Mouse (Mus musculus) kidney, adult 2 months (tissue): ENCODE measurements around the gene Rfxank. TPM values are rescaled to one million over a fixed set of nuclear protein-coding genes. Genes with fewer than 3 reads are reported as not detected.

Experiments used
- DNase-seq: peaks from one replicate; pipeline ENCODE4 v3.0.0; 2021
- H3K27ac ChIP-seq: fragments of 200-500 bp; 2 replicates; pipeline ENCODE4 v1.5.1; 2012; ENCODE audit warnings: low read depth, low read length, control low read depth, inconsistent platforms; ENCODE audit not compliant: insufficient read depth
- H3K27me3 ChIP-seq: fragments of 200-500 bp; replicated peaks from 2 replicates; pipeline ENCODE4 v1.6.1; 2012; ENCODE audit warnings: mild to moderate bottlenecking, moderate library complexity, low read length, inconsistent platforms; ENCODE audit not compliant: control insufficient read depth, insufficient read depth
- H3K36me3 ChIP-seq: fragments of 200-500 bp; 2 replicates; pipeline ENCODE4 v1.6.1; 2012; ENCODE audit warnings: mild to moderate bottlenecking, moderate library complexity, low read length, inconsistent platforms; ENCODE audit not compliant: control insufficient read depth, insufficient read depth
- H3K4me1 ChIP-seq: fragments of 200-500 bp; 2 replicates; pipeline ENCODE4 v1.6.1; 2011; ENCODE audit warnings: low read length; ENCODE audit not compliant: control insufficient read depth, insufficient read depth
- H3K4me3 ChIP-seq: fragments of 200-500 bp; 2 replicates; pipeline ENCODE4 v1.5.1; 2011; ENCODE audit warnings: mild to moderate bottlenecking, low read depth, low read length, control low read depth; ENCODE audit not compliant: insufficient read depth
- CTCF ChIP-seq: fragments of 200-500 bp; conservative IDR thresholded peaks from 2 replicates; pipeline ENCODE4 v1.5.1; 2011; ENCODE audit warnings: low read depth, mild to moderate bottlenecking, control low read depth, low read length, moderate library complexity, mixed read lengths; ENCODE audit not compliant: insufficient read depth, insufficient read length
- POLR2A ChIP-seq: fragments of 200-500 bp; IDR thresholded peaks from one replicate; pipeline ENCODE4 v1.6.1; 2011; ENCODE audit warnings: low read depth, low read length, control low read depth
- WGBS: fragments of 180-500 bp; shearing (Covaris S2); methylation state at CpG from one replicate; pipeline ENCODE4 v1.1.7; 2018; 5-methylcytosine and 5-hydroxymethylcytosine counted together
- polyA plus RNA-seq: library from polyadenylated mRNA; depleted of rRNA; stranded (reverse); fragments of >200 nt; gene quantifications from 2 replicates; pipeline ENCODE4 v1.2.3, GENCODE M21; 2012

Rfxank gene
- polyA plus RNA-seq, 1 experiment = 29.9 TPM

DNA sequence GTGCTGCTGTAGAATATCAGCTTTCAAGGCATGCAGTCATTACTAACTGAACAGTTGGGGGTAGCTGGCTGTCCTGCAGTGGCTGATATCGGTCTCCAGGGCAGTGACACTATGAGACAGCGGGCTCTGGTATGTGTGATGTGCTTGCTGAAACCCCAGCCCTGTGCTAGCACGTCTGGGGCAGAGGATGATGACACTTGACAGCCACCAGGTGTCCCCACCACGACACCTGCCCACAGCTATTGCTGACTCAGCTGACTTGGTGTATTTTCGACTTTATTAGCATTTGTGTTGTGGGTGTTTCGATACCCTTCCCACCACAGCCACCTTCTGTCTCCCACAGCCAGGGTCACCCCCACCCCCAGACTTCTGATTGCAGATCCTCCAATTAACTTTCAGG, 34.4 kb downstream of the Rfxank start:
- H3K4me3 ChIP-seq = no peak overlapping the region
- peak; percentile 52 for DNase-seq
- H3K27ac ChIP-seq = no peak overlapping the region
- no peaks in the 10 kb centered on the region for H3K4me1 ChIP-seq
- TF ChIP-seq CTCF (peak; percentile 88), POLR2A (no peak)
- H3K36me3 ChIP-seq = no peaks in the 10 kb centered on the region
- 11% methylated on average over 6 of the region's 6 CpGs for WGBS
- H3K27me3 ChIP-seq = no peaks in the 10 kb centered on the region

DNA sequence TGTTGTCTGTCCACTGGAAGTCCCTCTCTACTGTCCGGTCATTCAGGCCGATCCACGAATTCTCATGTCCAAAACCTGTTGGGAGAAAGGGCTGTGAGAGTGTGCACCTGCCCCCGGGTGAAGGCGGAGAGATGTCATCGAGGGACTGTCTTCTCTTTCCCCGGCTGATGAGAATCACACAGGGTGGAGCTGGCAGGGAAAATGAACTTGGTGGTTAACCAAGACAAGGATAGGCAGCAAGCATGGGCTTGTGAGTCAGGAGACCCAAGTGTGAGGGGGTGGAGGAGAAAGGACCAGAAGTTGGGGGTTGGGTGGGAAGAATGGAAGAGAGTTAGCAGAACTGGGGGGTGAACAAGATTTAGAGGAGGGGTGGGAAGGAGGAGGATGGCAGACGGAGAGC, 38.7 kb downstream of the Rfxank start:
- Histone ChIP-seq H3K4me3 (no peak overlapping the region), H3K27me3 (no peaks in the 10 kb centered on the region), H3K4me1 (no peaks in the 10 kb centered on the region), H3K36me3 (no peaks in the 10 kb centered on the region), H3K27ac (no peak overlapping the region)
- 76% methylated on average over 8 of the region's 8 CpGs for WGBS
- DNase-seq = no peak
- TF ChIP-seq CTCF = no peak
- TF ChIP-seq POLR2A = no peak

DNA sequence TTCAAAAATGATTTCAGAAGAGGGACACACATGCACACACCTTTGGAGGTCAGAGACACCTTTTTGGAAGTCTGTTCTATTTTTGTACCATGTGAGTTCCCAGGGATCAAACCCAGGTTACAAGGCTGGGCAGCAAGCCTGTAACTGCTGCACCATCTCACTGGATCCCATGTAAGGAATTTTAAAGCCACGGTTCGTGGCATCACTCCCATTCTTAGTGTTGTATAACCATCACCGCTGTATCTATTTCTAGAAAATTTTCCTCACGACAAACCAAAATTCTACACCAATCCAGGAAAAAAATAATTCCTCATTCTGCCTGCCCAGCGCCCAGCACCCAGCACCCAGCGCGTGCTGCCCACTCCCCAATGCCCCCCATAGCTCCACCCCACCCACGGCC, 39.7 kb downstream of the Rfxank start:
- no peak for DNase-seq
- Histone ChIP-seq H3K4me3 (no peak overlapping the region), H3K27me3 (no peaks in the 10 kb centered on the region), H3K4me1 (no peaks in the 10 kb centered on the region), H3K36me3 (no peaks in the 10 kb centered on the region), H3K27ac (no peak overlapping the region)
- 69% methylated on average over 8 of the region's 8 CpGs for WGBS
- TF ChIP-seq CTCF (no peak), POLR2A (no peak)

DNA sequence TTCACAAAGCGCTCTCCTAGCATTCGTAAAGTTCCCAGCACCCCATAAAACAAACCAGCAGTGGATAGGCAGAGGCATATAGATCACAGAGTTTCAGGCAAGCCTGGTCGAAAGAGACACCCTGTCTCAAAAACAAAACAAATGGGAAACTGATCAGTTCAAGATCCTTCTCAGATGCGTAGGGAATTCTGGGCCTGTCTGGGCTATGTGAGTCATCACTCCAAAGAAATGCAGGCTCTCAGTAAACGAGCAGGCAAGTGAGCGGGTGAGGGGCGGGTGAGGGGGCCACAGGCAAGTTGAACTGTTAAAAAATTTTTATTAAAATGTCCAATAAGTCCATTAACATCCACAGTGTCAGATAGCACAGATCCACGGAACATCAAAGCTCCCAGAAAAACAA, 46.2 kb downstream of the Rfxank start:
- TF ChIP-seq CTCF (no peak), POLR2A (no peak)
- Histone ChIP-seq H3K4me3 (no peak overlapping the region), H3K27me3 (0 out of 2 replicates have a peak, but pooled peaks cover 3% of the 10 kb centered on the region), H3K4me1 (no peaks in the 10 kb centered on the region), H3K27ac (no peak overlapping the region), H3K36me3 (no peaks in the 10 kb centered on the region)
- DNase-seq = no peak
- 63% methylated on average over 8 of the region's 8 CpGs for WGBS

DNA sequence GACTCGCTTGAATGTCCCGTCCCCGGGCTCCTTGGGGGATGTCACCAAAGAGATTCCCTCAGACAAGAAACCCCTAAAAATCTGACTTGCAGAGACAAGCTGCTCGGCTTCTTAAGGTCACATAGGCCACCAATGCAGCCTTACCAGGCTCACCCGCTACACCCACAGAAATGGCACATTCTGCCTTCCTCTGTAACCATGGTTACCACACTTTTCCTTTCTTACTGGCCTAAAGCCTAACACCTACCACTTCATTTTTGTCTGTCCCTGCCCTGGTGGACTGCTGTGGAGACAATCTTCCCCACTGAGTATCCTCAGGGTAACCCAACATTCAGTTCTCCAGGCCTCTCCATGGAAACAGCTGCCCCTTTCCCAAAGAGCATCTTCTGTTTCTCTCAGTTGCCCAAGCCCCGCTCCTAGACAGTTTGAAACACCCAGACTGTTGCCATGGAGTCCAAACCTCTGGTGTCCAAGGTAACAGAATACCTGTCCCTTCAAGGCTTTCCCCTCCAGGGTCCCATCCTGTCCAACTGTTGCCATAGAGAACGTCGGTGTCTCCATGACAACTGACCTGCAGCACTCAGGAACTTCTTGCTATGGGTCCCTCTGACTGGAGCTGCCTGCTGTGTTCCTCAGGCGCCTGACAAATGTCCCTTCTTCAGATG, 49.5 kb downstream of the Rfxank start:
- TF ChIP-seq POLR2A (no peak), CTCF (no peak)
- Histone ChIP-seq H3K27me3 (0 out of 2 replicates have a peak, but pooled peaks cover 3% of the 10 kb centered on the region), H3K36me3 (no peaks in the 10 kb centered on the region), H3K4me1 (no peaks in the 10 kb centered on the region), H3K4me3 (no peak overlapping the region), H3K27ac (no peak overlapping the region)
- WGBS = 65% methylated on average over 9 of the region's 9 CpGs
- no peak for DNase-seq

DNA sequence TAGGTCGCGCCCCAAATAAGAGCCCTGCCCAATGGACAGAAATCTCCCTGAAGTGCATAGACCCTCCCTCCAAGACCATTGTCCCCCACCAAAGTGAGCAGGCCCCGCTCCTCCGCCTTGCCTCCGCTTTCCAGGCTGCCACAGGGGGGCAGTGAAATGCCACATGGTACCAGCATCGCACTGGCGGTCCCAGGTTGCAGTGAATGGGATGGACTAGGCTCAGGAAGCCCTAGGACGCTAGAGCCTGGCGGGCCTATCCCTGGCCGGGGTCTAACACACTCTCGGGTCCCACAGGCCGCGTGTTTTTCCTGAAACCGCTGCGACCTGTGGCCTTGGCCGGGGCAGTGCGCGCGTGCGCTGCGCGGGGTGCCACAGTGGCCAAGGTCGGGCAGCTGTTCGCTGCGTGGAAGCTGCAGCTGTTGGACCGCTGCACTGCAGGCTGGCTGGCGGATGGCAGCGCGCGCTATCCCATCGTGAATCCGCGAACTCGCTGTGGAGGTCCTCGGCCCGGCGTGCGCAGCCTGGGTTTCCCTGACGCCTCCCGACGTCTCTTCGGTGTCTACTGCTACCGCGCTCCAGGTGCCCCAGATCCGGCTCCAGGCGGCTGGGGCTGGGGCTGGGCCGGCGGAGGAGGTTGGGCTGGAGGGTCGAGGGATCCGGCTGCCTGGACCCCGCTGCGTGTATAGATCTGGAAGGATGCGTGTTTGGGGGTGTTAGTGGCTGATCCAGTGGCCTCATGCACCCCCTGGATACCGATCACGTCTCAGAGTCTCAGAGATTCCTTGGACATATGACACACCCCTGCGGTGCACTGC, 50.9 kb downstream of the Rfxank start:
- 5% methylated on average over 56 of the region's 56 CpGs for WGBS
- H3K27ac ChIP-seq = no peak overlapping the region
- H3K4me1 ChIP-seq = no peaks in the 10 kb centered on the region
- H3K4me3 ChIP-seq = no peak overlapping the region
- no peak for TF ChIP-seq POLR2A
- TF ChIP-seq CTCF = peak; percentile 60
- 0 out of 2 replicates have a peak, but pooled peaks cover 3% of the 10 kb centered on the region for H3K27me3 ChIP-seq
- DNase-seq = peak; percentile 38
- H3K36me3 ChIP-seq = no peaks in the 10 kb centered on the region

DNA sequence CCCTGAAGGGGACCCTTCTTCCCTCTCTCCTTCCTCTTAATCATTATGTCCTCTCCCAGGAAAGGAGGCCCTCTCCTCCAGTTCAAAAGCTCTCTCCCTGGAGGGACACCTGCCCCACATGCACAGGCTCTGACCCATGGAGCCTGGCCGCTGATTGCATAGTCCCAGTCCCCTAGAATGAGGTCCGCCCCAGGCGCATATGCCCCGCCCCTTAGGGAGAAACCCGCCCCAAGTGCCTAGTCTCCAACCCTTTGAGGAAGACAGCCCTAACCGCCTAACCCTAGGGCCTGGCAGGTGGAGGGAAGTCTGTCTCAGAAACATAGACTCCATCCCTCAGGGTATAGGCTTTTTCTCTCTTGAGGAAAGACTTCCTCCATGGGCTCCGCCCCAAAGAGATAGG, 51.7 kb downstream of the Rfxank start:
- WGBS = 6% methylated on average over 7 of the region's 7 CpGs
- no peak for TF ChIP-seq POLR2A
- TF ChIP-seq CTCF = no peak
- Histone ChIP-seq H3K36me3 (no peaks in the 10 kb centered on the region), H3K4me3 (no peak overlapping the region), H3K4me1 (no peaks in the 10 kb centered on the region), H3K27ac (no peak overlapping the region), H3K27me3 (0 out of 2 replicates have a peak, but pooled peaks cover 3% of the 10 kb centered on the region)
- no peak for DNase-seq

DNA sequence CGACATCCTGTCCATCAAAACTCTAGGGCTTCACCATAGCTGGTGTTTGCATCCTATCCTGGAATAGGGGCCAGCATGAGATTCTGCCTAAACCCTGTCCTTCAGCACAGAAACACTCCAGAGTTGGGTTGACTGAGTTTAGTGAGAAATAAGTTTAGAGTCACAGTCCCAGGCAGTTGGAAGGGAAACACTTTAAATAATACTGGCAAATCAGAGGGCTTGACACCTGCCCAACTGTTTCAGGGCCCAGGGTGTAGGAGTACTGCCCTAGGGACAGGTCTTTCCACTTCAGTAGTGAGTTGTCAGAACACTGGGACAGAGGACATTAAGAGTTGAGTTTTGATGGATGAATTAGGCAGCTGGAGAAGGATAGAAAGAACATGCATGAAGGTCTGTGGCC, 52.8 kb downstream of the Rfxank start:
- TF ChIP-seq CTCF (no peak), POLR2A (no peak)
- WGBS = 39% methylated on average over 1 of the region's 1 CpGs
- 0 out of 2 replicates have a peak, but pooled peaks cover 3% of the 10 kb centered on the region for H3K27me3 ChIP-seq

More for the DNA sequence above, 52.8 kb downstream of the Rfxank start:
- Histone ChIP-seq H3K36me3 (no peaks in the 10 kb centered on the region), H3K4me3 (no peak overlapping the region), H3K4me1 (no peaks in the 10 kb centered on the region), H3K27ac (no peak overlapping the region)
- no peak for DNase-seq
